Mouse (Mus musculus): ENCODE results near the gene Gm9817. TPM values are rescaled to one million over a fixed set of nuclear protein-coding genes. Genes with fewer than 3 reads are reported as not detected.
"Not testable (repeated sequence)": the region's sequence is repeated elsewhere in the genome, so short reads cannot be mapped to it uniquely, and the experiment has no call there.

Gene Gm9817
- under 1 TPM in 1 of 2 experiments, not detected in 1; 0.15 TPM for total RNA-seq (2021)
- long read RNA-seq, experiment 1, result 0 reads
- long read RNA-seq, experiment 2, result 0 reads

GRCm38 (mm10) chr13:45078392-45078791, at the start of gene Gm9817:
TSS of gene Gm9817 (plus strand) at chr13:45078692.
- not testable (repeated sequence) for DNase-seq

GRCm38 (mm10) chr13:45029791-45030190, 48.7 kb upstream of the Gm9817 start:
- DNase-seq, result no peak

GRCm38 (mm10) chr13:45030830-45031229, 47.7 kb upstream of the Gm9817 start:
- DNase-seq, result peak; percentile 93

GRCm38 (mm10) chr13:45031314-45031713, 47.2 kb upstream of the Gm9817 start:
- DNase-seq, result no peak

- no peak for DNase-seq
Measured at GRCm38 (mm10) chr13:45031748-45032147, 46.7 kb upstream of the Gm9817 start.

GRCm38 (mm10) chr13:45032484-45032883, 46.0 kb upstream of the Gm9817 start:
- DNase-seq, result no peak

- DNase-seq, result no peak
Measured at GRCm38 (mm10) chr13:45033360-45033759, 45.1 kb upstream of the Gm9817 start.

GRCm38 (mm10) chr13:45034759-45035158, 43.7 kb upstream of the Gm9817 start:
- no peak for DNase-seq

- no peak for DNase-seq
Measured at GRCm38 (mm10) chr13:45036417-45036816, 42.1 kb upstream of the Gm9817 start.

GRCm38 (mm10) chr13:45040195-45040594, 38.3 kb upstream of the Gm9817 start:
- DNase-seq, result no peak

GRCm38 (mm10) chr13:45040741-45041140, 37.8 kb upstream of the Gm9817 start:
- no peak for DNase-seq

- no peak for DNase-seq
Measured at GRCm38 (mm10) chr13:45043466-45043865, 35.0 kb upstream of the Gm9817 start.

- DNase-seq, result no peak
Measured at GRCm38 (mm10) chr13:45049261-45050020, 29.1 kb upstream of the Gm9817 start.

- DNase-seq, result no peak
Measured at GRCm38 (mm10) chr13:45052805-45053204, 25.7 kb upstream of the Gm9817 start.

- no peak for DNase-seq
Measured at GRCm38 (mm10) chr13:45053843-45054242, 24.6 kb upstream of the Gm9817 start.

- no peak for DNase-seq
Measured at GRCm38 (mm10) chr13:45059206-45059605, 19.3 kb upstream of the Gm9817 start.

GRCm38 (mm10) chr13:45063146-45063545, 15.3 kb upstream of the Gm9817 start:
- DNase-seq, result no peak

GRCm38 (mm10) chr13:45064951-45065350, 13.5 kb upstream of the Gm9817 start:
- no peak for DNase-seq

- no peak for DNase-seq
Measured at GRCm38 (mm10) chr13:45070366-45070765, 8.1 kb upstream of the Gm9817 start.

GRCm38 (mm10) chr13:45075012-45075411, 3.5 kb upstream of the Gm9817 start:
- no peak for DNase-seq

- no peak for DNase-seq
Measured at GRCm38 (mm10) chr13:45075715-45076114, 2.8 kb upstream of the Gm9817 start.

- DNase-seq, result no peak
Measured at GRCm38 (mm10) chr13:45080771-45081170, 2.3 kb downstream of the Gm9817 start.

GRCm38 (mm10) chr13:45083696-45084095, 5.2 kb downstream of the Gm9817 start:
- DNase-seq, result peak; percentile 70

GRCm38 (mm10) chr13:45088796-45089221, 10.3 kb downstream of the Gm9817 start:
- DNase-seq, result peak; percentile 27
